Mouse (Mus musculus) liver, postnatal 0 days (tissue): ENCODE measurements at regions not wholly inside any gene's neighbourhood (a gene's known extent, or its start where the extent isn't known, plus 50 kb on each side); places are given as distances from the start of the nearest gene placed in this dataset.

Experiments used
- ATAC-seq: fragments of 200-750 bp; cut with Nextera tagmentation; 2 replicates; pipeline ENCODE4 v1.8.0; 2017; ENCODE audit warnings: mild to moderate bottlenecking, moderate library complexity
- DNase-seq: peaks from one replicate; pipeline ENCODE4 v3.0.0-alpha.2; 2016
- H3K27ac ChIP-seq: fragments of 300-500 bp; sonication (generic); 2 replicates; pipeline ENCODE4 v1.5.1; 2014; ENCODE audit warnings: antibody characterized with exemption, moderate library complexity, mild to moderate bottlenecking, low read depth
- H3K27me3 ChIP-seq: fragments of 300-500 bp; sonication (generic); 2 replicates; pipeline ENCODE4 v1.6.1; 2014; ENCODE audit warnings: low read length, control low read depth, mixed read lengths; ENCODE audit not compliant: insufficient read depth
- H3K36me3 ChIP-seq: fragments of 300-500 bp; sonication (generic); replicated peaks from 2 replicates; pipeline ENCODE4 v1.6.1; 2014; ENCODE audit warnings: mild to moderate bottlenecking, control low read depth, low read length, moderate library complexity, mixed read lengths; ENCODE audit not compliant: insufficient read depth
- H3K4me1 ChIP-seq: fragments of 300-500 bp; sonication (generic); 2 replicates; pipeline ENCODE4 v1.6.1; 2014; ENCODE audit warnings: antibody characterized with exemption, mild to moderate bottlenecking, control low read depth; ENCODE audit not compliant: insufficient read depth
- H3K4me2 ChIP-seq: fragments of 300-500 bp; sonication (generic); 2 replicates; pipeline ENCODE4 v1.6.1; 2014; ENCODE audit warnings: low read depth, mild to moderate bottlenecking, low read length, moderate library complexity, mixed read lengths
- H3K4me3 ChIP-seq: fragments of 300-500 bp; sonication (generic); 2 replicates; pipeline ENCODE4 v1.5.1; 2014; ENCODE audit warnings: low read depth, low read length
- H3K9ac ChIP-seq: fragments of 300-500 bp; sonication (generic); replicated peaks from 2 replicates; pipeline ENCODE4 v1.6.1; 2014; ENCODE audit warnings: mild to moderate bottlenecking, moderate library complexity
- H3K9me3 ChIP-seq: fragments of 300-500 bp; sonication (generic); 2 replicates; pipeline ENCODE4 v1.6.1; 2016; ENCODE audit warnings: mild to moderate bottlenecking, control low read depth, low read length, mixed read lengths
- CTCF ChIP-seq: sonication (generic); IDR thresholded peaks from 2 replicates; pipeline ENCODE4 v1.5.1; 2016; ENCODE audit warnings: antibody characterized with exemption, low read depth
- EP300 ChIP-seq: IDR thresholded peaks from 2 replicates; pipeline ENCODE4 v1.6.1; 2016; ENCODE audit warnings: antibody characterized with exemption, low read depth, mild to moderate bottlenecking
- WGBS: fragments of 180-500 bp; shearing (Covaris S2); extraction: QIAGEN DNeasy Blood & Tissue Kit; methylation state at CpG from one replicate; pipeline ENCODE4 v1.1.7; 2014; ENCODE audit not compliant: insufficient replicate concordance; 5-methylcytosine and 5-hydroxymethylcytosine counted together

DNA sequence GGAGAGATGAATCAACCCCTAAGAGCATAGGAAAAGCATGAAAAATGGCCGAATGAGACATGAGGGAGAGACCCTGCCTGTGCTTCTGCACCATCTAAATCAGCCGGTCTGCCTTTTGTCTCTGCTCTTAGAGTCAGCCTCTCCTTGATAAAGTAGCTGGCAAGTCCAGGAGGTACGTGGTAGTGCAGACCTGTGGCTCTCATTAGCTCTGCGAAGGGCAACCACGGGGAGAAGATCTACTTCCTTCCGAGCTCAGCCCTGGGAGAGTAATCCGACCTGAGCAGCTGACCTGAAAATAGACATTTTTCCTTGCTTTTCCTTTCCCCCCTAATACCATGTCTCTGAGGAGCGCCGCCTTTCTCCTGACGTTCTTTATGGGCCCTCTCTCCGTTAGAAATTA lies 971.8 kb downstream of the Robo1 start:
- no peak for TF ChIP-seq EP300
- no peak for TF ChIP-seq CTCF
- H3K36me3 ChIP-seq: no peaks in the 10 kb centered on the region
- no peak for DNase-seq
- no peaks in the 10 kb centered on the region for H3K4me1 ChIP-seq
- no peaks in the 10 kb centered on the region for H3K9me3 ChIP-seq
- no peak overlapping the region for H3K27ac ChIP-seq
- no peak overlapping the region for H3K9ac ChIP-seq
- no peak for ATAC-seq
- H3K4me2 ChIP-seq: no peak overlapping the region
- H3K27me3 ChIP-seq: no peaks in the 10 kb centered on the region
- WGBS: 67% methylated on average over 11 of the region's 11 CpGs
- H3K4me3 ChIP-seq: no peak overlapping the region

DNA sequence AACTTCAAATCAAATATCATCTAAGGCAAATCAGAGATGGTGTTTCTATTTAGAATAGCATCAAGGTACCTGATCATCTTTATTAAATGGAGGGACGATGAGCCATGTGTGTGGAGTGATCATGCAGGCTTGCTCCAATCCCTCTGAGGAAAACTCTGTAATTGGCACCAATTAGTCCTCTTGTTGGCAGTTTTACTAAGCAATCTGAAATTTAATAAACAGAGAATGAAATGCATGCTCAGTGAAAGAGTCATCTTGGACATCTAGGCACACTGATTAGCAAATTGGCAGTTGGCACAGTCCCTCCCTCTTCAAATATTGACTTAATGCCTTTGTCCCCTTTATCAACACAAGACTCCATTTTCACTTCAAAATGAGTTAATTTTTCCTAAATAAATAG lies 951.6 kb downstream of the Robo1 start:
- no peak overlapping the region for H3K4me3 ChIP-seq
- DNase-seq (no peak), ATAC-seq (no peak)
- no peaks in the 10 kb centered on the region for H3K4me1 ChIP-seq
- WGBS: 69% methylated on average over 1 of the region's 1 CpGs
- no peak overlapping the region for H3K27ac ChIP-seq
- H3K27me3 ChIP-seq: no peaks in the 10 kb centered on the region
- H3K9me3 ChIP-seq: no peaks in the 10 kb centered on the region
- H3K36me3 ChIP-seq: no peaks in the 10 kb centered on the region
- TF ChIP-seq EP300 (no peak), CTCF (no peak)
- no peak overlapping the region for H3K9ac ChIP-seq
- no peak overlapping the region for H3K4me2 ChIP-seq

DNA sequence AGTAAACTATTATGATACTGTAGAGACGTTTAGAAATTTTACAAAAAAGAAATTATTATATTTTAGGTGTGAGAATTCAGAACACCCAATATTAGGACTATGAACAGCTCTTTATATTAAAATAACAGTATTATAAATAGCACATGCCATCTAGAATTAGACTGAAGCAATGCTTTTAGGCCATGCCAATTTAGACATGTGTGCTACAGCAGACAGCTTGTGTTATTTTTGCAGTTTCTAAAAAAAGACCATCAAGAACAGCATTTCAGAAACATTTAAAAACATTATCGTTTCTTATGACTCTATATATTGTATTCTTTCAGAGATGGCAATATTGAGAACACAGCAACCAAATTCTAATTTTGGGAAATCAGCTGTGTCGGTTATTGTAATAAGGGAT lies 951.2 kb downstream of the Robo1 start:
- WGBS: 74% methylated on average over 3 of the region's 3 CpGs
- Histone ChIP-seq H3K4me1 (no peaks in the 10 kb centered on the region), H3K27ac (no peak overlapping the region), H3K27me3 (no peaks in the 10 kb centered on the region), H3K9me3 (no peaks in the 10 kb centered on the region), H3K36me3 (no peaks in the 10 kb centered on the region), H3K4me3 (no peak overlapping the region), H3K9ac (no peak overlapping the region), H3K4me2 (no peak overlapping the region)
- no peak for TF ChIP-seq EP300
- TF ChIP-seq CTCF: no peak
- DNase-seq (no peak), ATAC-seq (no peak)

DNA sequence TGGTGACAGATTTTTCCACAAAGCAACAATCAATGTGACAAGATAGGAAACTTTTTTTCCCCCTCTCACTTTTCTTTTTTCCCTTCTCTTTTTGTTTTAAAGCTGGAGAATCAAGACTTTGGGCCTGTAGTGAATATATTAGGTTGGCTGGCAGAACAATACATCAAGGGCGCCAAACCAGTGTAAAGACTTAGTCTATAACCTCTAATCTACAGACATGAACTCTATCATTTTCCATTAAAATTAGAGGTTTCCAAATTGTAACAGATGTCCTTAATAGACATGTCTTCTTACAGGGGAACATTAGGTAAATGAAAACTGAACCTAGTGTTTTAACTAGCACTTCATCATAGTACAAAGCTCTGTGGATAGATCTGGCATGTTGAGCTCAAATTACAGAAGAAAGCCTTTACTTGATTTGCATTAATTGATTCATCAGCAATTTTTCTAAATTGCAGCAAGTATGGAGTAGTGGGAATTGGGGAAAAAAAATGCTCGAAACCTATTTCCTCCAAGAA lies 937.0 kb downstream of the Robo1 start:
- Histone ChIP-seq H3K27me3 (no peaks in the 10 kb centered on the region), H3K4me2 (no peak overlapping the region), H3K36me3 (no peaks in the 10 kb centered on the region), H3K27ac (no peak overlapping the region), H3K9me3 (no peaks in the 10 kb centered on the region), H3K4me1 (no peaks in the 10 kb centered on the region), H3K9ac (no peak overlapping the region), H3K4me3 (no peak overlapping the region)
- ATAC-seq (no peak), DNase-seq (no peak)
- no peak for TF ChIP-seq CTCF
- WGBS: 84% methylated on average over 2 of the region's 2 CpGs

DNA sequence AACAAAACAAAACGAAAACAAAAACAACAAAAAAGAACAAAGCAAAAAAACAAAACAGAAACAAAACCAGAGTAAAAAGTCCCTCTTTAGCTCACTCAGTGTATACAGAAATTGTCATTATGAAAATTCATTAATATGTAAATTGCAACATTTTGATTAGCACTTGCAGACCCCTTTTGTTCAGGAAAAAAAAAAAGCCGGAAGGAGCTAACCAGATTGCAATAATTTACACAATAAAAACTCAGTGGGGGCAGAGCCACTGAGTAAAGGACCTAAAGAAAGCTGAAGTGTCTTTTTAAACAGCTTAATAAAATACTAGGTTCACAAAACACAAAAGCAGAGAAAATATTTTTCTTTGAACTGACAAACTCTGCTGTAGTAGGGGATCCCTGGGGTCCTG lies 922.5 kb downstream of the Robo1 start:
- Histone ChIP-seq H3K4me1 (no peaks in the 10 kb centered on the region), H3K4me3 (no peak overlapping the region), H3K27me3 (no peaks in the 10 kb centered on the region), H3K9ac (no peak overlapping the region), H3K36me3 (no peaks in the 10 kb centered on the region), H3K4me2 (no peak overlapping the region), H3K27ac (no peak overlapping the region), H3K9me3 (no peaks in the 10 kb centered on the region)
- 69% methylated on average over 2 of the region's 2 CpGs for WGBS
- no peak for ATAC-seq
- no peak for DNase-seq
- TF ChIP-seq EP300: no peak
- TF ChIP-seq CTCF: no peak

DNA sequence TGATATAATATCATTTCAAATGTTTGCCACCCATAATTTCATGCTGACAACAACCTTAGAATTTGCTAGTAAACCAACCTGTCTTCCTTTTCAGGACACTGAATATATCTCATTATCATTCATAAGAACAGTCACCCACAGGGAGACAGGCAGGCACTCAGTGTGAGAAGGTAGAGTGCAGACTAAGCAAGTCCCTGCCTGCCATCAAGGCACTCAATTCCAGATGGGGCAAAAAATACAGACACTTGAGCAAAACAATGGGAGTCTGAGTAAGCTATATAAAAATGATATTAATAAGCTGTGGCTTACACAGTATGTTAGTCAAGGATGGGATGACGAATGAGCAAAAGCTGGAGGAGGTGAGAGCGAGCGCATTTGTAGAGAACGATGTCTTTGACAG lies 909.4 kb downstream of the Robo1 start:
- Histone ChIP-seq H3K9me3 (no peaks in the 10 kb centered on the region), H3K9ac (no peak overlapping the region), H3K36me3 (no peaks in the 10 kb centered on the region), H3K4me2 (no peak overlapping the region), H3K4me3 (no peak overlapping the region), H3K27me3 (no peaks in the 10 kb centered on the region), H3K4me1 (no peaks in the 10 kb centered on the region), H3K27ac (no peak overlapping the region)
- ATAC-seq (no peak), DNase-seq (no peak)
- TF ChIP-seq CTCF (no peak), EP300 (no peak)
- WGBS: 89% methylated on average over 4 of the region's 4 CpGs

DNA sequence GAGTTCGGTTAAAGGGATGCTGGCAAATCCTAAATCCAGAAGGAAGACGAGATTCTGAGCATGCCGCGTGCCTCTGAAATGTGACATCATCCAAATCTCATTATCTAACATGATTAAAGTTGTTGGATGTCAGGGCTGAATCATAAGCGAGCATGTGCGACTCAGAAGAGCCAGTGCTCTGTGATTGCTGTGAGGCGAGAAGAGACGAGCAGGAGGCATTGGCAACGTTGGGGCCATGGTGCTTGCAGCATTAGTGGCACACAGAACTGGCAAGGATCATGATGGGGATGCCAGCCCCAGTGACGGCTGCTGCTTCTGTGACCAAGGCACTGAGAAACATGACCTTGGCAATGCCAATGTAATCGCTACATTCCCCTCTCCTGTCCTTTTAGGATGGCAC lies 895.4 kb downstream of the Robo1 start:
- Histone ChIP-seq H3K27me3 (no peaks in the 10 kb centered on the region), H3K9me3 (no peaks in the 10 kb centered on the region), H3K27ac (no peak overlapping the region), H3K4me2 (no peak overlapping the region), H3K4me1 (no peaks in the 10 kb centered on the region), H3K36me3 (no peaks in the 10 kb centered on the region), H3K4me3 (no peak overlapping the region), H3K9ac (no peak overlapping the region)
- WGBS: 87% methylated on average over 11 of the region's 11 CpGs
- TF ChIP-seq EP300: no peak
- no peak for TF ChIP-seq CTCF
- ATAC-seq (no peak), DNase-seq (no peak)
